Mouse (Mus musculus): ENCODE measurements around the gene Agrn. TPM values are rescaled to one million over a fixed set of nuclear protein-coding genes. Genes with fewer than 3 reads are reported as not detected.

Agrn gene
- total and polyA plus RNA-seq, 2 experiments from 2014 or later, result 20.1 to 94.4 TPM

GRCm38 (mm10) chr4:156130940-156131339, 66.3 kb downstream of the Agrn start:
- H3K9me3 ChIP-seq (replicated peaks; ENCODE audit: control insufficient read depth, low read length), result no peaks in the 10 kb centered on the region
- DNase-seq (ENCODE audit: low spot score), result no peak
- H3K4me3 ChIP-seq (ENCODE audit: low read depth, low read length), result no peak overlapping the region
- H3K27me3 ChIP-seq (ENCODE audit: control insufficient read depth, insufficient read depth, low read length), result no peaks in the 10 kb centered on the region
- TF ChIP-seq CTCF (IDR thresholded peaks at IDR 0.05; ENCODE audit: low read depth) (no peak), EP300 (IDR thresholded peaks at IDR 0.05; ENCODE audit: low read depth) (no peak)
- H3K36me3 ChIP-seq (replicated peaks; ENCODE audit: control insufficient read depth, insufficient read depth, low read length), result peaks cover 7% of the 10 kb centered on the region
- 71% methylated on average over 10 of the region's 10 CpGs for WGBS
- no peaks in the 10 kb centered on the region for H3K4me1 ChIP-seq (ENCODE audit: control insufficient read depth, insufficient read depth)
- no peak overlapping the region for H3K27ac ChIP-seq (ENCODE audit: low read depth)
- H3K9ac ChIP-seq (replicated peaks; ENCODE audit: low read depth, low read length), result no peak overlapping the region
- no peak for ATAC-seq (ENCODE audit: insufficient read depth, low read depth)
- H3K4me2 ChIP-seq (ENCODE audit: low read depth, low read length), result no peak overlapping the region

- Histone ChIP-seq H3K9me3 (replicated peaks; ENCODE audit: control insufficient read depth, low read length) (no peaks in the 10 kb centered on the region), H3K27me3 (ENCODE audit: control insufficient read depth, insufficient read depth, low read length) (no peaks in the 10 kb centered on the region), H3K36me3 (replicated peaks; ENCODE audit: control insufficient read depth, insufficient read depth, low read length) (peaks cover 12% of the 10 kb centered on the region), H3K4me1 (ENCODE audit: control insufficient read depth, insufficient read depth) (no peaks in the 10 kb centered on the region), H3K27ac (ENCODE audit: low read depth) (no peak within 1 kb of the TSS), H3K4me2 (ENCODE audit: low read depth, low read length) (no peak within 1 kb of the TSS), H3K9ac (replicated peaks; ENCODE audit: low read depth, low read length) (no peak within 1 kb of the TSS), H3K4me3 (ENCODE audit: low read depth, low read length) (no peak within 1 kb of the TSS)
- TF ChIP-seq CTCF (IDR thresholded peaks at IDR 0.05; ENCODE audit: low read depth) (no peak), EP300 (IDR thresholded peaks at IDR 0.05; ENCODE audit: low read depth) (no peak)
- ATAC-seq (ENCODE audit: insufficient read depth, low read depth) (no peak), DNase-seq (ENCODE audit: low spot score) (no peak)
- 76% methylated on average over 15 of the region's 15 CpGs for WGBS
Observed at GRCm38 (mm10) chr4:156130436-156130835, 66.9 kb downstream of the Agrn start, which contains the start of gene Rnf223. Gene Rnf223, plus strand, starts transcription at chr4:156130513.

DNA sequence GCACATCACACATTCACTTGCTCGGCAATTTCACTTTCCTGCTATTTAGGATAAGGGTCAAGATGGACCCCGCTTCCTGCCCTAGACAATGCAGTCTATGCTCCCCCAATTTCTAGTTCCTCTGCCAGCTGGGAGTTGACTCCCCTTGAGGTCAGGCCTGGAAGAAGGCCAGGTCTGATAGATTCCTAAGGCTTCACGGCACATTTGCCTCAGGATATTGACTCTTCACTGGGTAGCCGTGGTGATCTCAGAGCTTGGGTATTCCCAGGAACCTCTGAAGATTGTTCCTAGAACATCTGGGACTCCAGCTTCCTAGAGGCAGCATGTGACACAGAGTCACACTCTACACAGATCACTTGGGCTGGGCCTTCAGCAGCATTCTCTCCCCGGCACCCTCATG, 68.5 kb downstream of the Agrn start:
- H3K27me3 ChIP-seq (ENCODE audit: control insufficient read depth, insufficient read depth, low read length), result no peaks in the 10 kb centered on the region
- no peak overlapping the region for H3K4me2 ChIP-seq (ENCODE audit: low read depth, low read length)
- ATAC-seq (ENCODE audit: insufficient read depth, low read depth), result no peak
- H3K9ac ChIP-seq (replicated peaks; ENCODE audit: low read depth, low read length), result no peak overlapping the region
- WGBS, result 62% methylated on average over 5 of the region's 5 CpGs
- TF ChIP-seq EP300 (IDR thresholded peaks at IDR 0.05; ENCODE audit: low read depth), result no peak
- no peak for TF ChIP-seq CTCF (IDR thresholded peaks at IDR 0.05; ENCODE audit: low read depth)
- H3K36me3 ChIP-seq (replicated peaks; ENCODE audit: control insufficient read depth, insufficient read depth, low read length), result peaks cover 16% of the 10 kb centered on the region
- H3K4me1 ChIP-seq (ENCODE audit: control insufficient read depth, insufficient read depth), result no peaks in the 10 kb centered on the region
- no peaks in the 10 kb centered on the region for H3K9me3 ChIP-seq (replicated peaks; ENCODE audit: control insufficient read depth, low read length)
- no peak for DNase-seq (ENCODE audit: low spot score)
- no peak overlapping the region for H3K4me3 ChIP-seq (ENCODE audit: low read depth, low read length)
- H3K27ac ChIP-seq (ENCODE audit: low read depth), result no peak overlapping the region

DNA sequence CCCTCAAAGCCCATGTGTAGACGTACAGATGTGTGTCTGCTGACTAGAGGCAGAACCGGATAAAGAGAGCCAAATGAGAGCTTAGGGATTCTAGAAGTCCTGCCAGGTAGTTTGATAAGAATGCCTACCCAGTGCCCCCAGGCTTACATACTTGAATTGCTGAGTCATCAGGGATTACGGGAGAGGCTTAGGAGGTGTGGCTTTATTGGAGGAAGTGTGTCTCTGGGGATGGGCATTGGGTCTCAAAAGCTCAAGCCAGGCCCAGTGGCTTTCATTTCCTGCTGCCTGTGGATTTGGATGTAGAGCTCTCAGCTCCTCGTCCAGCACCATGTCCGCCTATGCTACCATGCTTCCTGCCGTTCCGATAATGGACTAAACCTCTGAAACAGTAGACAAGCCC, 70.4 kb downstream of the Agrn start:
- no peaks in the 10 kb centered on the region for H3K9me3 ChIP-seq (replicated peaks; ENCODE audit: control insufficient read depth, low read length)
- no peaks in the 10 kb centered on the region for H3K4me1 ChIP-seq (ENCODE audit: control insufficient read depth, insufficient read depth)
- H3K36me3 ChIP-seq (replicated peaks; ENCODE audit: control insufficient read depth, insufficient read depth, low read length), result peaks cover 27% of the 10 kb centered on the region
- no peak overlapping the region for H3K27ac ChIP-seq (ENCODE audit: low read depth)
- DNase-seq (ENCODE audit: low spot score) (no peak), ATAC-seq (ENCODE audit: insufficient read depth, low read depth) (no peak)
- no peak for TF ChIP-seq CTCF (IDR thresholded peaks at IDR 0.05; ENCODE audit: low read depth)
- no peaks in the 10 kb centered on the region for H3K27me3 ChIP-seq (ENCODE audit: control insufficient read depth, insufficient read depth, low read length)
- no peak overlapping the region for H3K4me2 ChIP-seq (ENCODE audit: low read depth, low read length)
- no peak overlapping the region for H3K9ac ChIP-seq (replicated peaks; ENCODE audit: low read depth, low read length)
- WGBS, result 70% methylated on average over 7 of the region's 7 CpGs
- H3K4me3 ChIP-seq (ENCODE audit: low read depth, low read length), result no peak overlapping the region

GRCm38 (mm10) chr4:156125393-156125792, 71.9 kb downstream of the Agrn start:
- Histone ChIP-seq H3K4me1 (ENCODE audit: control insufficient read depth, insufficient read depth) (no peaks in the 10 kb centered on the region), H3K9me3 (replicated peaks; ENCODE audit: control insufficient read depth, low read length) (no peaks in the 10 kb centered on the region), H3K27ac (ENCODE audit: low read depth) (no peak overlapping the region), H3K27me3 (ENCODE audit: control insufficient read depth, insufficient read depth, low read length) (no peaks in the 10 kb centered on the region), H3K36me3 (replicated peaks; ENCODE audit: control insufficient read depth, insufficient read depth, low read length) (peaks cover 42% of the 10 kb centered on the region), H3K4me3 (ENCODE audit: low read depth, low read length) (no peak overlapping the region), H3K9ac (replicated peaks; ENCODE audit: low read depth, low read length) (no peak overlapping the region), H3K4me2 (ENCODE audit: low read depth, low read length) (no peak overlapping the region)
- 91% methylated on average over 6 of the region's 6 CpGs for WGBS
- no peak for DNase-seq (ENCODE audit: low spot score)
- TF ChIP-seq CTCF (IDR thresholded peaks at IDR 0.05; ENCODE audit: low read depth) (no peak), EP300 (IDR thresholded peaks at IDR 0.05; ENCODE audit: low read depth) (no peak)
- ATAC-seq (ENCODE audit: insufficient read depth, low read depth), result no peak

GRCm38 (mm10) chr4:156124077-156124476, 73.2 kb downstream of the Agrn start:
- H3K36me3 ChIP-seq (replicated peaks; ENCODE audit: control insufficient read depth, insufficient read depth, low read length), result peaks cover 54% of the 10 kb centered on the region
- no peak overlapping the region for H3K4me2 ChIP-seq (ENCODE audit: low read depth, low read length)
- no peak for TF ChIP-seq CTCF (IDR thresholded peaks at IDR 0.05; ENCODE audit: low read depth)
- TF ChIP-seq EP300 (IDR thresholded peaks at IDR 0.05; ENCODE audit: low read depth), result no peak
- DNase-seq (ENCODE audit: low spot score) (no peak), ATAC-seq (ENCODE audit: insufficient read depth, low read depth) (no peak)
- no peaks in the 10 kb centered on the region for H3K27me3 ChIP-seq (ENCODE audit: control insufficient read depth, insufficient read depth, low read length)
- 94% methylated on average over 7 of the region's 7 CpGs for WGBS
- H3K9me3 ChIP-seq (replicated peaks; ENCODE audit: control insufficient read depth, low read length), result no peaks in the 10 kb centered on the region
- H3K9ac ChIP-seq (replicated peaks; ENCODE audit: low read depth, low read length), result no peak overlapping the region
- no peak overlapping the region for H3K4me3 ChIP-seq (ENCODE audit: low read depth, low read length)
- H3K27ac ChIP-seq (ENCODE audit: low read depth), result no peak overlapping the region
- no peaks in the 10 kb centered on the region for H3K4me1 ChIP-seq (ENCODE audit: control insufficient read depth, insufficient read depth)

Small RNA genes lying within 50 kb of the gene (microRNA-seq; reads per million reads assigned to microRNA genes)
- gene Mir7658, result 2.7 reads per million, percentile 11 among the genes with 10 or more reads in this experiment

Other genes with a start within 250 kb of the Agrn start
- gene C1qtnf12, start 235.2 kb downstream of the Agrn start, total RNA-seq (2014; rRNA removed; ENCODE audit: low replicate concordance), result 42.5 and 51.4 TPM in 2 replicates
- gene C1qtnf12, start 235.2 kb downstream of the Agrn start, polyA plus RNA-seq (2015; fragmentation: Nextera tagmentation; extraction: Ambion mirVana), result 20.5 and 20.8 TPM in 2 replicates
- gene B3galt6, start 204.8 kb downstream of the Agrn start, total RNA-seq (2014; rRNA removed; ENCODE audit: low replicate concordance), result 3.9 and 11.2 TPM in 2 replicates
- 5.0 and 5.7 TPM in 2 replicates for gene B3galt6, start 204.8 kb downstream of the Agrn start, polyA plus RNA-seq (2015; fragmentation: Nextera tagmentation; extraction: Ambion mirVana)
- gene Sdf4, start 204.6 kb downstream of the Agrn start, total RNA-seq (2014; rRNA removed; ENCODE audit: low replicate concordance), result 88.4 and 114 TPM in 2 replicates
- gene Sdf4, start 204.6 kb downstream of the Agrn start, polyA plus RNA-seq (2015; fragmentation: Nextera tagmentation; extraction: Ambion mirVana), result 102 and 105 TPM in 2 replicates
- not detected in 2 replicates for gene Tnfrsf4, start 183.6 kb downstream of the Agrn start, total RNA-seq (2014; rRNA removed; ENCODE audit: low replicate concordance)
- gene Tnfrsf4, start 183.6 kb downstream of the Agrn start, polyA plus RNA-seq (2015; fragmentation: Nextera tagmentation; extraction: Ambion mirVana), result 0.26 and 0.31 TPM in 2 replicates
- 2.2 TPM in 1 of 2 replicates, not detected in the other for gene Tnfrsf18, start 171.3 kb downstream of the Agrn start, total RNA-seq (2014; rRNA removed; ENCODE audit: low replicate concordance)
- gene Tnfrsf18, start 171.3 kb downstream of the Agrn start, polyA plus RNA-seq (2015; fragmentation: Nextera tagmentation; extraction: Ambion mirVana), result 0.88 and 1.00 TPM in 2 replicates
- gene Ttll10, start 138.1 kb downstream of the Agrn start, total RNA-seq (2014; rRNA removed; ENCODE audit: low replicate concordance), result not detected in 2 replicates
- gene Ttll10, start 138.1 kb downstream of the Agrn start, polyA plus RNA-seq (2015; fragmentation: Nextera tagmentation; extraction: Ambion mirVana), result 0.08 TPM in 1 of 2 replicates, not detected in the other
- gene 9430015G10Rik, start 87.5 kb downstream of the Agrn start, total RNA-seq (2014; rRNA removed; ENCODE audit: low replicate concordance), result 6.7 and 14.6 TPM in 2 replicates
- gene 9430015G10Rik, start 87.5 kb downstream of the Agrn start, polyA plus RNA-seq (2015; fragmentation: Nextera tagmentation; extraction: Ambion mirVana), result 3.8 and 4.3 TPM in 2 replicates
- gene Rnf223, start 67.0 kb downstream of the Agrn start, total RNA-seq (2014; rRNA removed; ENCODE audit: low replicate concordance), result not detected in 2 replicates
- gene Rnf223, start 67.0 kb downstream of the Agrn start, polyA plus RNA-seq (2015; fragmentation: Nextera tagmentation; extraction: Ambion mirVana), result not detected in 2 replicates
- gene Isg15, start 3.3 kb upstream of the Agrn start, total RNA-seq (2014; rRNA removed; ENCODE audit: low replicate concordance), result 7.5 and 19.9 TPM in 2 replicates
- gene Isg15, start 3.3 kb upstream of the Agrn start, polyA plus RNA-seq (2015; fragmentation: Nextera tagmentation; extraction: Ambion mirVana), result 4.5 and 7.0 TPM in 2 replicates
- 5.9 and 6.0 TPM in 2 replicates for gene AW011738, start 5.8 kb upstream of the Agrn start, total RNA-seq (2014; rRNA removed; ENCODE audit: low replicate concordance)
- gene AW011738, start 5.8 kb upstream of the Agrn start, polyA plus RNA-seq (2015; fragmentation: Nextera tagmentation; extraction: Ambion mirVana), result 3.2 and 3.4 TPM in 2 replicates
- gene Perm1, start 18.4 kb upstream of the Agrn start, total RNA-seq (2014; rRNA removed; ENCODE audit: low replicate concordance), result 57.5 and 68.3 TPM in 2 replicates
- 35.9 and 42.9 TPM in 2 replicates for gene Perm1, start 18.4 kb upstream of the Agrn start, polyA plus RNA-seq (2015; fragmentation: Nextera tagmentation; extraction: Ambion mirVana)
- 15.3 and 21.9 TPM in 2 replicates for gene Plekhn1, start 37.4 kb upstream of the Agrn start, total RNA-seq (2014; rRNA removed; ENCODE audit: low replicate concordance)
- 5.9 and 6.0 TPM in 2 replicates for gene Plekhn1, start 37.4 kb upstream of the Agrn start, polyA plus RNA-seq (2015; fragmentation: Nextera tagmentation; extraction: Ambion mirVana)
- 34.5 and 46.4 TPM in 2 replicates for gene Noc2l, start 38.5 kb upstream of the Agrn start, total RNA-seq (2014; rRNA removed; ENCODE audit: low replicate concordance)
- 15.8 and 17.2 TPM in 2 replicates for gene Noc2l, start 38.5 kb upstream of the Agrn start, polyA plus RNA-seq (2015; fragmentation: Nextera tagmentation; extraction: Ambion mirVana)
- gene Samd11, start 58.2 kb upstream of the Agrn start, total RNA-seq (2014; rRNA removed; ENCODE audit: low replicate concordance), result 0.95 TPM in 1 of 2 replicates, not detected in the other
- gene Samd11, start 58.2 kb upstream of the Agrn start, polyA plus RNA-seq (2015; fragmentation: Nextera tagmentation; extraction: Ambion mirVana), result 0.16 and 0.19 TPM in 2 replicates
- not detected in 2 replicates for gene Vmn2r-ps159, start 133.6 kb upstream of the Agrn start, total RNA-seq (2014; rRNA removed; ENCODE audit: low replicate concordance)
- not detected in 2 replicates for gene Vmn2r-ps159, start 133.6 kb upstream of the Agrn start, polyA plus RNA-seq (2015; fragmentation: Nextera tagmentation; extraction: Ambion mirVana)